Mouse (Mus musculus) megakaryocyte, adult 5-6 weeks (primary cell): ENCODE data around the gene Elmo1. TPM values are rescaled to one million over a fixed set of nuclear protein-coding genes. Genes with fewer than 3 reads are reported as not detected.

Experiments used
- ATAC-seq: 2 replicates; pipeline ENCODE4 v1.8.0; 2016; ENCODE audit warnings: mild to moderate bottlenecking, inconsistent platforms; ENCODE audit not compliant: poor library complexity, severe bottlenecking
- total RNA-seq, 2 experiments: library from RNA; stranded (forward) in 1 of 2; stranded (reverse) in 1 of 2; fragments of 153-499, 151-499 nt in 1 of 2; fragments of 221-1000, 200-1000 nt in 1 of 2; gene quantifications; 2 replicates each; pipeline versions ENCODE4 v1.2.3 to v1.2.4; 2015 to 2017

The Elmo1 gene
- total RNA-seq, 2 experiments from 2014 or later: 37.1 to 81.4 TPM

- ATAC-seq: no peak
These were observed 343.7 kb downstream of the Elmo1 start for GRCm38 (mm10) chr13:20434071-20434470.

GRCm38 (mm10) chr13:20439488-20439887 lies 349.1 kb downstream of the Elmo1 start:
- no peak for ATAC-seq

- no peak for ATAC-seq
These were observed 360.5 kb downstream of the Elmo1 start for GRCm38 (mm10) chr13:20450831-20451353.

GRCm38 (mm10) chr13:20454357-20454756 lies 364.0 kb downstream of the Elmo1 start:
- ATAC-seq: no peak

- ATAC-seq: no peak
These were observed 369.7 kb downstream of the Elmo1 start for GRCm38 (mm10) chr13:20460096-20460495.

GRCm38 (mm10) chr13:20461616-20462015 lies 371.2 kb downstream of the Elmo1 start:
- ATAC-seq: no peak

- no peak for ATAC-seq
These were observed 373.8 kb downstream of the Elmo1 start for GRCm38 (mm10) chr13:20464161-20464560.

- no peak for ATAC-seq
These were observed 377.0 kb downstream of the Elmo1 start for GRCm38 (mm10) chr13:20467381-20467780.

GRCm38 (mm10) chr13:20471732-20472131 lies 381.3 kb downstream of the Elmo1 start:
- peak; percentile 67 for ATAC-seq

- no peak for ATAC-seq
These were observed 382.0 kb downstream of the Elmo1 start for GRCm38 (mm10) chr13:20472301-20472831.

GRCm38 (mm10) chr13:20472891-20473539 lies 382.6 kb downstream of the Elmo1 start:
- ATAC-seq: no peak

GRCm38 (mm10) chr13:20473641-20474078 lies 383.3 kb downstream of the Elmo1 start:
- ATAC-seq: no peak

GRCm38 (mm10) chr13:20474600-20474999 lies 384.2 kb downstream of the Elmo1 start:
- ATAC-seq: no peak

GRCm38 (mm10) chr13:20481805-20482204 lies 391.4 kb downstream of the Elmo1 start:
- no peak for ATAC-seq

- peak; percentile 67; the same call in 1 of the 2 replicates for ATAC-seq
These were observed 398.7 kb downstream of the Elmo1 start for GRCm38 (mm10) chr13:20489110-20489509.

GRCm38 (mm10) chr13:20489698-20490417 lies 399.5 kb downstream of the Elmo1 start:
- peak; percentile 69 for ATAC-seq

GRCm38 (mm10) chr13:20490860-20491594 lies 400.6 kb downstream of the Elmo1 start:
- no peak for ATAC-seq

GRCm38 (mm10) chr13:20491666-20492065 lies 401.3 kb downstream of the Elmo1 start:
- ATAC-seq: no peak

GRCm38 (mm10) chr13:20494047-20494739 lies 403.8 kb downstream of the Elmo1 start:
- peak; percentile 65 for ATAC-seq

GRCm38 (mm10) chr13:20501923-20502322 lies 411.5 kb downstream of the Elmo1 start:
- no peak for ATAC-seq
